Mouse (Mus musculus): Measurements from ENCODE around the gene Uggt2. TPM values are rescaled to one million over a fixed set of nuclear protein-coding genes. Genes with fewer than 3 reads are reported as not detected.

Gene Uggt2
- total RNA-seq, 2 experiments from 2014 or later: 24.1 to 28.9 TPM

Other genes starting within 250 kb of the Uggt2 start
- 100 to 1,000 TPM; 107 to 113 TPM for gene Dzip1, start 174.0 kb downstream of the Uggt2 start, total RNA-seq (2021)
- gene Dnajc3, start 161.5 kb downstream of the Uggt2 start, total RNA-seq (2021): 10 to 100 TPM; 38.8 to 44.4 TPM
- 10 to 100 TPM; 49.8 to 58.4 TPM for gene Hs6st3, start 38.9 kb upstream of the Uggt2 start, total RNA-seq (2021)